Mouse (Mus musculus) thymus, postnatal 36 days (tissue): ENCODE measurements around the gene Parn.

Experiments
- DNase-seq, 2 experiments: peaks; one replicate each; pipeline ENCODE4 v3.0.0; 2022; ENCODE audit warnings: mixed read lengths in 2 of 2

The Parn gene

GRCm38 (mm10) chr16:13621745-13622507 is 46.0 kb downstream of the Parn start:
- no peak for DNase-seq

DNA sequence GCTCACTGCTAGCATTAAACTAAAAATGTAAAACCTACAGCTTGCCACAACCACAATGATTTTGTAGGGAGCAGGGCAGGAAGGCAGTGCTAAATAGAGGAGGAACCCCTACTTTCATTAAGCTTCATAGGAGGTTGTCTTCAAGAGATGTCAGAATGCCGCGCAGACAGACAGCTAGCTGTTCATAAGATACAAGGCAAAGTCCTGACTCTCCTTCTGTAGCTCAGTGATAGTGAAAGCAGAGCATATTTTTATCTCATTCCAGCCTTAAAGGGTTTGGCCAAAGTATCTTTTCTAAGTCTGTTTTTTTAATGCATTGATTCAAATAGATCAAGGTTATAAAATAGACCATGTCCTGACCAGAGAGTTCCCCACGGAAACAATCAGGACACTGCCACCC is 47.8 kb downstream of the Parn start:
- no peak for DNase-seq

- DNase-seq: no peak
Observed at GRCm38 (mm10) chr16:13615276-13615675, 52.7 kb downstream of the Parn start.

DNA sequence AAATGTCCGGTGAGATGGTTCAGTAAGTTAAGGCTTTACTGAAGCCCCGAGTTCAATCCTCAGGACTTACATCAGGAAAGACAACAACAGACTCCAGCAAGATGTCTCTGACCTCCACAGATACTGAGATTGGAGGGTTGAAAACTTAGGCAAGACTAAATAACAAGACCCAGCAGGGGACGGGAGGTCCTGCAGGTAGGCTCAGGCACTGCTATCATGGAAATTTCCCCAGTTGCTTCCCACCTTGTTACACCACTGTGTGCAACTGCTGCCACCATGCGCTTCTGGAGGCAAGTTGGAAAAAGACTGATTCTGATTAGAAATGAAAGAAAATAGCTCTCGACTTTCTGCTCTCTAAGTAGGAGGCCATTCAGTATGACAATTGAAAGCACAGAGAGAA is 55.4 kb downstream of the Parn start:
- no peak for DNase-seq

- DNase-seq: no peak
Observed at GRCm38 (mm10) chr16:13612058-13612457, 55.9 kb downstream of the Parn start.

GRCm38 (mm10) chr16:13611399-13611798 is 56.6 kb downstream of the Parn start:
- DNase-seq: no peak

DNA sequence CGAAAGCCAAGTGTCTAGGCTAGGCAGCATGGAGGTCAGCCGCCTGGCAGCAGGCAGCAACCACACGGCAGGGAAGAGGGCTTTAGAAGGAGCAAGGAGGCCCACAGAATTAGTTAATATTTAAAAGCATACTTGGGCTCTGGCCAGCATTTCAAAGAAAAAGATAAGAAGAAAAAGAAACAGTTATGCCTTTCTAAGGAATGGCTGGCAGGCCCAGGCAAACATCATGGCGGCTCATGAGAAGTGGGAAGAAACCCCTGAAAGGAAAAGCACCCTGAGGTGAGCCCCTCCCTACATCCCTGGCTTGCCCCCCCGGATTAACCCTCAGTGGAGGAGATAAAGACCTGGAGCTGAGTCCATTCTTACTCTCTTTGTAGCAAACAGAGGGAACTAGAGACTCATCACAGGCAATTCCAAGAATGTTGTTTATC is 57.0 kb downstream of the Parn start:
- no peak for DNase-seq

DNA sequence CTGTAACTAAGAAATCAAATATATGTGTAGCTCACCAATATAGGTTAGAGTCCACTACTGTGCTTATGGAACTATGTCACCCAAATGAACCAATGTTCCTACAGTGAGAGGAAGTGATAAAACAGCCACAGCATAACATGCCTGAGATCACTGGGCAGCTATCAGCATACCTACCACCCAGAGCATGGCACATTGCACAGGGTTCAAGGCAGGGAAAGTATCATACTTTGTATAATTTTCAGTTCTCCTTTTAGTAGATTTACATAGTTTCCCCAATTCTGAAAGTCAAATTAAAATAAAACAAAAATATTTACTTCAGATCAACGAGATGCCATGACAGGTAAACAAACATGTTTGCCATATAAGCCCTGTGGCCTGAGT is 59.3 kb downstream of the Parn start:
- DNase-seq: no peak

DNA sequence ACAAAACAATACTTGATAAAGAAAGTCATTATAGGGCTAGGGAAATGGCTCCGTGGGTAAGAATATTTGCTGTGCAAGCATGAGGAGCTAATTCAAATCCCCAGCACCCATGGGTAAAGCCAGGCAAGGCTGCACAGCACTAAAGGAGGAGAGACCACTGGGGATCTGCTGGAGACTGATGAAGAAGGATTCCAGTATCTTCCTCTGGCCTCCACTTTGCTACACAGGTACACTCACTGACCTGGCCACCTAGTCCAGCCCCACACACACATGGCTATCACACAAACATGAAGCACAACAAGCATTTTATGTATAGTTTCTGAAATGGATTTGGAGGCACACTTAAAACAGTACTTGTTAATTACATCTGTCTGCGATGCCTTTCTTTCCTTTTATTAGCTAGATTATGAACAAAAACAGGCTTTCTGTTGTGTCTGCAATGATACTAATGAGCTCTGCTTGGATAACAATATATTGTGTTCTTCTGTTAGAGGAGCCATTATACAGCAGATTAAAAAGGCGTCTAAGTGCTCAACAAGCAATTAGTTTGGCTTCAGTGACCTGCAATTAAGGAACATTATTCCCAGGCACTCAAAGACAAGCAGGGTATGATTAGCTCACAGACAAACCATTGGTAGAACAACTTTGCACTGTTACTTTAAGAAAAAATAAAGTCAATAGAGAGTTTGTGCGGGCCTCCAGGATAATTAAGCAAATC is 59.8 kb downstream of the Parn start:
- DNase-seq: no peak

GRCm38 (mm10) chr16:13602779-13603178 is 65.2 kb downstream of the Parn start:
- DNase-seq: no peak

DNA sequence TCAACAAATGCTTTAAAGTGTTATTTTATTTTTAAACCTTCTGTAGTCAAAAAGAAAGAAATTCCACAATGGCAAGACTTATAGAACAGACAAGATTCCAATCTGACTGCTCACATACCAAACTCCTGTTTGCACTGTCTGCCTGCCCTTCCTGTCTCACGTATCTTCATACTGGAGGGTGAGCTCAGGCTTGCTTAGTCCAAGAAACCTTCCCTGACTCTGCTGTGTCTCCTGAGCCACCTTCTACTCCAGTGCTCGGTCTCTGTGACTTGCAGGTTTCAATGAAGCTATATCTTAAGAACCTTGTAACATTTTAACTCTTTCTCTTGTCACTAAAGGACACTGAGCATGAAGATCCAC is 78.9 kb downstream of the Parn start:
- no peak for DNase-seq

DNA sequence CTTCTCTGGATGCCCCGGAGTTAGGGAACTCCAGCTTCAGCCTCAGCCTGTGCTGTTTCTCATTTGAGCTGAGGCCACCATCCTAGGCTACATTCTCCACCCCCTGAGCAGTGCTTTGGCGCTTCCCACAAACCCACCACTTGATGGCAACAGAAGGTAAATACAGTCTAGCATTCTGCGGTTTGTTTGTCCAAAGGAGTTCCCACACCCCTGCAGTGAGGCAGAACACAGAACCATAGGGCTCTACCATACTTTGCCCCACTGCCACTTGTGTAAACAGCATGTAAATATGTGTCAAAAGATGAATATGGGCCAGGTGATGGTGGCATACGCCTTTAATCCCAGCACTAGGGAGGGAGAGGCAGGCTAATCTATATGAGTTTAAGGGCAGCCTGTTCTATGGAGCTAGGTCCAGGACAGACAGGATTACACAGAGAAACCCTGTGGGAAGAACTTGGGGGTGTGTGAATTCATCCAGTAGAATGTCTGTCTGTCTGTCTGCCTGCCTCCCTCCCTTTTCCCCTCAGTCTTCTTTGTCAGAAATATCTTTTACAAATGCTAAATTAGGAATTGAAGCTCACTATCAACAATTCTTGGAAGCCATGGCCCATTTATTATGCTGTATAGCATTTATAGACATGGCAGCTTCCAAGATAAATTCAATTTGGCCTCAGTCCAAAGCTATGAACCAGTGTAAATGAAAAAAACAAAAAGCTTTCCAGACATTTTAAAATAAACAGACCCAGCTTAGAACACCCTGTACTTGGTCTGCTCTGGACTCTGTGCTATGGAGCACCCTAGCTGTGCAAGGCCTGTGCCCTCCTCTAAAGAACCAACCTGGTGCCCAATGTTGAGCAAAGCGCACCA is 79.6 kb downstream of the Parn start:
- DNase-seq: no peak

GRCm38 (mm10) chr16:13585234-13585633 is 82.7 kb downstream of the Parn start:
- no peak for DNase-seq

GRCm38 (mm10) chr16:13580784-13581183 is 87.2 kb downstream of the Parn start:
- peak in 1 of 2 experiments; percentile 9 for DNase-seq

DNA sequence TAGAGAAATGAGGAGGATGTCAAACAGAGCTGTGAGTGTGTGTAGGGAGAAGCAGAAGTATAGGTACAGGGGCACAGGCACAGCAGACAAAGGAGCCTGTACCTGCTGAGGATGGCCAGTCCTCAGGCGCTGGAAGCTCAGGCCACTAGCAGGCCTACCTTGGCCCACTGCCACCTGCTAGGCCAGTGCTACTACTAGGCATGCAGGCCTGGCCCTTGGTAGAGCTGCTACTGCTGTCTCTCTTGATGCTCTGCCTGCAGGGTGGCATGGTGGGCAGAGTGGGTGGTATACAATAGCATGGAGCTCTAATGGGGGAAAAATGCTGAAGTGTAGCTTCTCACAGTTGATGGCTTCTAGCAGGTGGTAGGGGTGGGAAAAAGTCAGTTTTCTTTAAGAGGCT is 88.0 kb downstream of the Parn start:
- no peak for DNase-seq

DNA sequence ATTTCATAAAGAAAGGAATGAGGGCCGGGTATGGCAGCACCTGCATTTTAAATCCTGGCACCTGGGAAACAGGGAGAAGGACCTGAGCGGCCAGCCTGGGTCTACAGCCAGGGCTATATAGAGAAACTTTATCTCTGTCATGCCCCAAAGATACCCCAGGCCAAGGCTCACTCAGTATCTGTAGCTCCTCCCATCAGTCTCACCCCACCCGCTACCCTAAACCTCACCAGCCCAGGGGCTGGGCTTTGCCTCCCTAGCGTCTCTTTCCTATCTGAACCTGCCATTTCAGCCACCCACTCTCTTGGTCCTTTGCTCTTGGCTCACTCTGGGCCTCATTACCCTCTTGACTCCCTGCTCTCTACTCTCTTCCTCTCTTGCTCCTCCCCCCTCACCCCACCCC is 92.7 kb downstream of the Parn start:
- DNase-seq: no peak

DNA sequence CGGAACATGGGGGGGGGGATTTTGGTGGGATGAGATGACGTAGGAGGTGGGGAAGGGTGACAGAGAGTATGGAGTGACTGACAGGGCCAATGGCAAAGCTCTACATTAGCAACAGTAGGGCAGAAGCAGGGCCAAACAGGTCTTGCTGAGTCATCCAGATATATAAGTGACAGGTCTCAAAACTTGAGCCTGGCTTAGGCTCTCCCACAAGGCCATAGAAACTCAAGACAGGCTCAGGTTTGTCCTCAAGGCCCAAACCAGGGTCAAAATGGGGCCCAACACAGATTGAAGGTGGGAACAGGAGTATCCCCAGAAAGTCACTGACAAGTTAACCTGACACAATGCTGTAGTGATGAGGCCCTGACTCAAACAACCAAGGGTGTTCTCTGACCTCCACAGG is 99.7 kb downstream of the Parn start:
- DNase-seq: no peak

DNA sequence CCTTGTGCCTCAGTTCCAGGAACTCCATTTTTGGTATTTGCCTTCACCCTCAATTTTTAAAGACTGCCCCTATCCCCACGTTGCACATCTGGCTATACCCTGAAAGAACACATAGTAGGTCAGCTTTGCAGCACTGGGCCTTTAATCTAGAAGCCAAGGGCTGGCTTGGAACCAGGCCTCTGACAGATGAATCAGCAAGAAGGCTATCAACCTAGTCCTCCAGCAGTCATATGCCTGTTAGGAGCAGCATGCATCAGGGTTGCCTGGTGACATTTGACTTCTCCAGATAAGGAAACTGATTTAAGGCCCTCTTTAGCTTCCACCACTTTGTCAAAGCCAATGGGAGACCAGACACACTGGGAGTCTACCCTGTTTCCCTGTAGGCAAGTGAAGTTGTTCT is 100.4 kb downstream of the Parn start:
- no peak for DNase-seq

GRCm38 (mm10) chr16:13566351-13566750 is 101.6 kb downstream of the Parn start:
- DNase-seq: no peak

DNA sequence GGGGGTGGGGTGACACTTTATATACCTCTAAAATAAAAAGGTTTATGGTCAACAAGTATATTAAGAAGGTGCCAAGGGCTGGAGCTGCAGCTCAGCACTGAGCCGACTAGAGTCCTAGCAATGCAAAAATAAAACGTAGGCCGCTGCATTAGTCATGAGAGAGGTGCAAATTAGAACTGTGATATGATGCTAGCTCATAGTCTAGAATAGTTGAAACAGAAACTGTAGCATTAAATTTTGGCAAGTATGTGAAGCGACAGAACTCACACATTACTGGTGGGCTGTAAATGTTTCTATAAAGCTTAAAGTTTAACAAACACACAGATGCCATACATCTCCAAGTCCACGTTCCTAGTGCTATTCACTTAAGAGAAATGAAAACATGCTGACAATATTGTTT is 102.7 kb downstream of the Parn start:
- DNase-seq: no peak

GRCm38 (mm10) chr16:13557784-13558183 is 110.2 kb downstream of the Parn start:
- DNase-seq: no peak

- no peak for DNase-seq
Observed at GRCm38 (mm10) chr16:13556954-13557470, 111.0 kb downstream of the Parn start.

DNA sequence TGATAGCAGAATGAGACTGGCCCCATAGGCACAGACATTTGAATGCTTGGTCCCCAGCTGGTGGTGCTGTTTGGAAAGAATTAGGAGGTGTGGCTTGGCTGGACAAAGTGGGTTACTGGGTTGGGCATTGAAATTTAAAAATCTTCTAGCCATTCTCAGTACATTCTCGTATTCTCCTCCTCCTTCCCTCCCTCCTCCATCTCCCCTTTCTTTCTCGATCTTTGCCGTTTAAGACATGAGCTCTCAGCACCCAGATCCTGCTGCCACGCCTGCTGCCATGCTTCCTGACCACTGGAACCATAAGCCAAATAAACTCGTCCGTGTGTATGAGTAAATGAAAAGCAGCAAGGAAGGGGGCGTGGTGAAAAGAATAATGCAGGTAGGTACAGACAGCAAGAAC is 111.5 kb downstream of the Parn start:
- no peak for DNase-seq
